Mouse (Mus musculus) ES-E14 (cell line): Measurements from ENCODE around the gene Shq1.

Source experiments
- CHD2 ChIP-seq: IDR thresholded peaks from 2 replicates; pipeline ENCODE4 v1.6.1; 2014; ENCODE audit warnings: mild to moderate bottlenecking, low read depth, low read length, inconsistent platforms
- HCFC1 ChIP-seq: IDR thresholded peaks from 2 replicates; pipeline ENCODE4 v1.6.1; 2012; ENCODE audit warnings: low read length, inconsistent platforms, borderline replicate concordance; ENCODE audit not compliant: insufficient read depth
- MAFK ChIP-seq: IDR thresholded peaks from 2 replicates; pipeline ENCODE4 v1.6.1; 2014; ENCODE audit warnings: mild to moderate bottlenecking, low read depth, low read length, inconsistent platforms; ENCODE audit not compliant: insufficient read depth
- ZC3H11A ChIP-seq: IDR thresholded peaks from 2 replicates; pipeline ENCODE4 v1.6.1; 2012; ENCODE audit warnings: low read depth, mild to moderate bottlenecking, inconsistent platforms, low read length, borderline replicate concordance
- ZNF384 ChIP-seq: IDR thresholded peaks from 2 replicates; pipeline ENCODE4 v1.6.1; 2012; ENCODE audit warnings: low read depth, low read length, inconsistent platforms

DNA sequence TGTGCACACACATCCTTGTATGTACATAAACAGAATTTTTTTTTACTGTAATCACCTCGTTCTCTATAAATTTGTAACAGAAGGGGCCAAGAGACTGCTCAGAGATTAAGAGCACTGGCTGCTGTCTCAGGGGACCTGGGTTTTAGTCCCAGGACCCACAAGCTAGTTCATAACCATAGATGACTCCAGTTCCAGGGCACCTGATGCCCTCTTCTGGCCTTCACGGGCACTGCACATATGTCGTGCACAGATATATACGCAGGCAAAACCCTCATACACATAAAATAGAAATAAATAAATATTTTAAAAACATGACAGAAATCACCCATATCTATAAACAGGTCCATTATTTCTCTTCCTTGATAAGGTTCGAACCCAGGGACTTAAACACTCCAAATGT, 143.0 kb downstream of the Shq1 start:
- TF ChIP-seq ZC3H11A (peak; percentile 94), ZNF384 (no peak), MAFK (no peak), CHD2 (no peak), HCFC1 (no peak)
